Mouse (Mus musculus) ES-Bruce4 (cell line): ENCODE measurements around the gene Fbxo7.

ENCODE experiments used
- CTCF ChIP-seq: IDR thresholded peaks from one replicate; pipeline ENCODE4 v1.8.1; 2011; ENCODE audit warnings: low read depth, low read length
- EP300 ChIP-seq: IDR thresholded peaks from 2 replicates; pipeline ENCODE4 v1.6.1; 2011; ENCODE audit warnings: low read depth, low read length; ENCODE audit not compliant: insufficient read depth
- POLR2A ChIP-seq: IDR thresholded peaks from one replicate; pipeline ENCODE4 v1.8.1; 2011; ENCODE audit warnings: low read length; ENCODE audit not compliant: insufficient read depth

DNA sequence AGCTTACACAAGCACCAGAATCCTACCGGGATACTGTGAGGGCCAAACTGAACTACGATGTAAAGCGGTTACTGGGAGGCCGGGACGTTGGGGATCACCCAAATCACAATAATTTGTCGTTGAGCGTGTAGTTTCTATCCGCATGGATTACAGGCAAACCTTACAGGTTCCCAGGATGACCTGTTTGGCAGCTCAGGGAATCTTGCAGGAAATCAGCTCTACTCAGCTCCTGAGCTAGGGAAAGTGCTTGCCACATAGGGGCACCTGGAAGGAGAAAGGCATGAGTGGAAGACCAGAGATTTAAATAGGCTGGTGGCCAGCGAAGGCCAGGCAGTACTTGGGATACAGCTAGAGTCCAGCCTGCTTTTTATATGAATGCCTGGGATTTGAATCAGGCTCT is 27.9 kb upstream of the Fbxo7 start:
- no peak for TF ChIP-seq POLR2A
- no peak for TF ChIP-seq CTCF
- no peak for TF ChIP-seq EP300
